Mouse (Mus musculus): ENCODE measurements around the gene Zfp628.
A peak's percentile ranks its signal among the peaks of the same experiment; 100 is the strongest.
"Not testable (repeated sequence)": the region's sequence is repeated elsewhere in the genome, so short reads cannot be mapped to it uniquely, and the experiment has no call there.

Gene Zfp628

DNA sequence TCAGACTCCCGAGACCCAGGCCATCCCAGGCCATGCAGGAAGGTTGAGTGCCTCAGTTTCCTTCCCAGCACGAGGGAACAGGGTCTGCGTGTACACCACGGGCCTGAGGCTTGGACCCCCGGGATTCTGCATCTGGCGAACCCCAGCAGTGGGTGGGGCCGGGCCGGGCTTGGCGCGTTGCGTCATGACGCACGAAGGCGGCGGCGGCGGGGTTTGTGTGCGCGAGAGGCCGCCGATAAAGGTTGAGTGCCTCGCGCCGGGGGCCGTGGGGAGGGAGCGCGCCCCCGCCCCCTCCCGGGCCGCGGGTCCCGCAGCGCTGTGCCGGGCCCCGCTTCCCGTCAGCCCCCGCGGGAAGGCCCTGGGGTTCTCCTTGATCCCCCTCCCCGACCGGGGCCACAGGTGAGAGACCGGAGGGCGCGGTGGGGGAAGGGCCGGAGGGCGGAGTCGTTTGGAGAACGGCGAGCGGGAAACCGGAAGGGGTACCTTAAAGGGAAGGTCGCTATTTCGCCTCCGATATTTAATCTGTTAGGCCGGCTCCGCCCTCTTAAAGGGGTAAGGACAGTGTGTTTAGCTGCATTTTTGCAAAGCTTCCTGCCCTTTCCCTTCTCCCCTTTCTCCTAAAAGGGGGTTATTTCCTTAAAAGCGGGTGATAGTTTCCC lies at the start of gene Zfp628:
TSS of gene Zfp628 (plus strand) at position 211 of the 659 bp plus-strand sequence.
- DNase-seq (ENCODE audit: low spot score) = peak; percentile 95

DNA sequence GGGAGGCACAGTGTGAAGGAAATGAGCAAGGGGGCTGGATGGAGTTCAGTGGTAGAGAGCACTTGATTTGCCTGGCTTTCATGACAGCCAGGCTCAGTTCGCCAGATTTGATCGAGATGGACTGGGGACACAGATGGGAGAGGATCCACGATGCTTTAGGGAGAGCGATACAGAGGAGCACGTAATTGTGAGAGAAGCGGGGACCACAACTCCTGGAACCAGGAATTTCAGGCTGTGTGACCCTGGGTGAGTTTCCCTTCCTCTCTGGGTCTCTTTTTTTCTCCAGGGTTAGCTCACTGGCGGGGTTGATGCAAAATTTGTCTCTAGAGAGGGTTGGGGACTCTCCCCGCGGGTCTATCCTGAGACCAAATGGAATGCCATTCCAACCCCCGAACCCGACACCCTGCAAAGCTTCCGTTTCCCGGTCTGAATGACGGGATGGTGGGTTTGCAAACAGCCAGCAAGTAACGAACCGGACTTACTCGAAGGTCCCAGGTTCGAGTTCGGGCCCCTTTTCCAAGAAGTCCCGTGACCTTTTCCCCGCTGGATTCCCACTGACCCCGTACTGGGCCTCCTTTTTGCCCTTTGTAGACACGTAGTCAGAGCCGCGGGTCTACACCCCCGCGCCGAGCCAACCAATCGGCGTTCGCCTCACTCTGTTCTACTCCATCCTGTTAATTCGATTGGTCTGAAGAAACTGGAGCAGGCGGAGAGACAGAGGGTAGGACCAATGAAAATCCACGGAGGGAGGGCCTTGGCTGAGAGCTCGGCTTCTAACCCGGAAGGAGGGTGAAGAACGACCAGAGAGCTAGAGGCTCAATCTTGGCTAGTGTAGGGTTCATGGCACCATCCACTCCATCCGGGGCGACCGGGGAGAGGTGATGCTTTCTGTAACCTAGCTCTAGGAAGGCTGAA lies 49.2 kb upstream of the Zfp628 start:
- DNase-seq (ENCODE audit: low spot score) = peak; percentile 90

DNA sequence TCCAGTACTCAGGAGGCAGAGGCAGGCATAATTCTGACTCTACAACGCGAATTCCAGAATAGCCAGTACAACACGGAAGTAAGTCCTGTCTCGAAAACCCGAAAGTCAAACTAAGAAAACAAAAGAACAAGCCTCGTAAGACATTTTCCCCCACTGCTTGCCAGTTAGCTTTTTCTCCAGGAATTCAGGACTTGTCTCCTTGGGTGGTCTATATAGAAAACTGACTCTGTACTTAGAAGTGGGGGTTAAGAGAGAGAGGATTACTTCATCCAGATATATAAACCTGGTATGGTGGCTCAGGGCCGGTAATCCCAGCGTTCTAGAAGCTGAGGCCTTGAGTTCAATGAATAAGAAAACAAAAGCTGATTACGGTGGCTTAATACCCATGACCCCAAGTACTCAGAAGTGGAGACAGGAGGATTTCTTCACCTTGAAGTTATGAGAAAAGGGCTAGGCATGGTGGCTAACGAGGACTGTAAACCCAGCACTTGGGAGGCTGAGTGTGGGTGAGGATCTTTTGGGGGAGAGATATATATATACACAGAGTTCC lies 48.3 kb upstream of the Zfp628 start:
- no peak for DNase-seq (ENCODE audit: low spot score)

DNA sequence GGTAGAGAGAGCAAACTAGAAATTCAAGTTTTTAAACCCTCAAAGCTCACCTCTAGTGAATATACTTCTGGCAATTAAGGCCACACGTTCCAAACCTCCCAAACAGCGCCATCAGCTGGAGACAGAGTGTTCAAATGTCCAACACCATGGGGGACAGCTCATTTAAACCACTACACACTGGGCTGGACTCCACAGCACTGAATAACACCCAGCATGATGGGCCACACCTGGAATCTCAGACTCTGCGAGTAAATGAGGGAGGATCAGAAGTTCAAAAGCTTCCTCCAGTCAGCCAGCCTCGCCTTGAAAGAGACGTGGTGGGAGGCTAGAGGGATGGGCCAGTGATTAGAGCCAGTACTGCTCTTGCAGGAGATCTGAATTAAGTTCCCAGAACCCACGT lies 44.9 kb upstream of the Zfp628 start, which contains the start of gene Isoc2b:
TSS of gene Isoc2b (minus strand) at position 126 of the 400 bp plus-strand sequence.
- DNase-seq (ENCODE audit: low spot score) = no peak

DNA sequence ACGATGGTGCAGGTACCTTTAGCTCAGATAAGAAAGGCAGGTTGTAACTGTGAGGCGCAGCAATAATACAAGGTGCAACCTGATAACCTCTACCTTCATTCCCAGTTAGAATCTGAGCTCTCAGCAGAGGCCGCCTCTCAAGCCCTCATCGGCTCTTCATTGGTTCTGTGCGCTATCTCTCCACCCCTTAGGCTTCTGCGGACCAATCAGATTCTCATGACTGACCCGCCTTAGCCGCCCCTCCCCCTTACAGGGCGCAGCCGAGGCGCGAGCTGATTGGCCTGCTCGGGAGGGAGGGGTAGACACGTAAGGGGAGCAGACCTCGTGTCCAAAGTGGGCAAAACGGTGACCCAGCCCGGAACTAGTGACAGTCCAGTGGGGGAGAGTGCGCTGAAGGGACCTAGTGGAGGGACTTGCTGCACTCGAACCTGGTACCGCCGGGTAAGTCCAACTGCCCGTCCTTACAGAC lies 38.2 kb upstream of the Zfp628 start, which contains the start of gene Isoc2a:
TSS of gene Isoc2a (plus strand) at position 401 of the 469 bp plus-strand sequence.
- DNase-seq (ENCODE audit: low spot score) = peak; percentile 72

DNA sequence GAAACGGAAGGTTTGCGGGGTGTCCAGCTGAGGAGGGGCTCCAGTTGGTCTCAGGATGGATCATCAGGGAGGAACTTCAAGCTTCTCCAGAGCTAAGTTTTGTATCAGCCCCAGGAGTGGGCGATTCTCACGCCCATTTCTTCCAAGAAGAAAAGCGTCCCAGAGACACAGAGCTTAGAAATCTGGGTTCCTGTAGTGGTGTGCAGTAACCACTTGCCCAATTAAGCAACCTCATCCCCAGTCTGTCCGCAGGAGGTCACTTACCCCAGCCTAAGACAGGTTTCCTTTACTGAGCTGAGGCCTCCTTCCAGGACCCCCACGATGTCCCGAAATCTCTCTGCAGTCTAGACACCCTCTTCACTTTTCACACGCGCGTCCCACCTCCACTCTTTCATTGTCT lies 37.8 kb upstream of the Zfp628 start:
- no peak for DNase-seq (ENCODE audit: low spot score)

DNA sequence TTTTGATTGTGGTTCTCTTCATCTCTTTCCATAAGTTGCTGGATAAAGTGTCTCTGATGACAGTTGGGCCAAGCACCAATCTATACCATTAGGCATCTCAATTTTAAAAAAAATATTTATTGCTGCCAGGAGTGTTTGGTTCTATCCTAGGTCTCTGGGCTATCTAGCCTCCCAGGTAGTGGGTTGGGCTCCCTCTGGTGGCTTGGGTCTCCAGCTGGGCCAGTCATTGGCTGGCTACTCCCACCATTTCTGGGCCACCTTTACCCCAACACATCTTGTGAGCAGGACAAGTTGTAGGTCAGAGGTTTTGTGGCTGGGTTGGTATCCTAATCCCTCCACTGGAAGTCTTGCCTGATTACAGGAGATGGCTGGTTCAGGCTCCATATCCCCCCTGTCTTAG lies 36.8 kb upstream of the Zfp628 start:
- DNase-seq (ENCODE audit: low spot score) = no peak

DNA sequence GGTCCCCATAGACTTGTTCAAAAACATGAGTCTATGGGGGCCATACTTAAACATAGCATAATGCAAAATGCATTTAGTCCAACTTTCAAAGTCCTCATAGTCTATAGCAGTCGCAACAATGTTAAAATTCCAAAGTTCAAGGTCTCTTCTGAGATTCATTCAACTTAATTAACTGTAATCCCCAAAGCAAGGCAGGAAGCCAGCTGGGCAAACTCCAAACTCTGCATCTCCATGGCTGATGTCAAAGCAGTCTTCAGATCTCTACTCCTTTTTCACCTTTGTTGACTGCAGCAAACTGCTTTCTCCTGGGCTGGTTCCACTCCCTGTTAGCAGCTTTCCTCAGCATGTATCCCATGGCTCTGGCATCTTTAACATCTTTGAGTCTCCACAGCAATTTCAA lies 36.0 kb upstream of the Zfp628 start:
- DNase-seq (ENCODE audit: low spot score) = not testable (repeated sequence)

DNA sequence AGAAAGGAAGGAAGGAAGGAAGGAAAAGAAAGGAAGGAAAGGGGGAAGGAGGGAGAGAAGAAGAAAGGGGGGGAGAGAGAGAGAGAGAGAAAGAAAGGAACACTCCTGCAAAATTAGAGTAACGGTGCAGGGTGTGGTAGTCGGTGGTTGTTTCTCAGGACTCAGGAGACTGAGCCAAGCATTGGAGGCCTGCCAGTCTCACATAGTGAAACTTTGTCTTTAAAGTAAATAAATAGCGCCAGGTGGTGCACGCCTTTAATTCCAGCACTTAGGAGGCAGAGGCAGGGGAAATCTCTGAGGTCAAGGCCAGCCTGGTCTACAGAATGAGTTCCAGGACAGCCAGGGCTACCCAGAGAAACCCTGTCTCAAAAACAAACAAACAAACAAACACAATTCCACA lies 28.3 kb upstream of the Zfp628 start:
- no peak for DNase-seq (ENCODE audit: low spot score)

DNA sequence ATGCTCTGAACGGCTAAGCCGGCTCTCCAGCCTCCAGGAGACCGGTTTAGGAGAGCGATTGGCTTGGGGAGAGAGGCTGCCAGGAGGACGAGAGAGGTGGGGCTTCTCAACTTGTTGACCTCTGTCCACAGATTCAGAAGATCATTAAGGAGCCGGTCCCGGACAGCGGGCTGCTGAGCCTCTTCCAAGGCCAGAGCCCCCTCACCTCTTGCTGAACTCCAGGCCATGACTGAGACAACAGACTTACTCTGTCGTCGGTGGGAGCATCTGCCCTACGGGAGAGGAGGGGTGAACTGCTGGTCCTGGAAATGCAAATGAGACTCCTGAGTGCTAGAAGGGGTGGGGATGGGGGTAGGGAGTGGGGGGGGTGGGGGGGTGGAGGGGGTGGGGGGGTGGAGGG lies 19.8 kb upstream of the Zfp628 start:
- DNase-seq (ENCODE audit: low spot score) = no peak

DNA sequence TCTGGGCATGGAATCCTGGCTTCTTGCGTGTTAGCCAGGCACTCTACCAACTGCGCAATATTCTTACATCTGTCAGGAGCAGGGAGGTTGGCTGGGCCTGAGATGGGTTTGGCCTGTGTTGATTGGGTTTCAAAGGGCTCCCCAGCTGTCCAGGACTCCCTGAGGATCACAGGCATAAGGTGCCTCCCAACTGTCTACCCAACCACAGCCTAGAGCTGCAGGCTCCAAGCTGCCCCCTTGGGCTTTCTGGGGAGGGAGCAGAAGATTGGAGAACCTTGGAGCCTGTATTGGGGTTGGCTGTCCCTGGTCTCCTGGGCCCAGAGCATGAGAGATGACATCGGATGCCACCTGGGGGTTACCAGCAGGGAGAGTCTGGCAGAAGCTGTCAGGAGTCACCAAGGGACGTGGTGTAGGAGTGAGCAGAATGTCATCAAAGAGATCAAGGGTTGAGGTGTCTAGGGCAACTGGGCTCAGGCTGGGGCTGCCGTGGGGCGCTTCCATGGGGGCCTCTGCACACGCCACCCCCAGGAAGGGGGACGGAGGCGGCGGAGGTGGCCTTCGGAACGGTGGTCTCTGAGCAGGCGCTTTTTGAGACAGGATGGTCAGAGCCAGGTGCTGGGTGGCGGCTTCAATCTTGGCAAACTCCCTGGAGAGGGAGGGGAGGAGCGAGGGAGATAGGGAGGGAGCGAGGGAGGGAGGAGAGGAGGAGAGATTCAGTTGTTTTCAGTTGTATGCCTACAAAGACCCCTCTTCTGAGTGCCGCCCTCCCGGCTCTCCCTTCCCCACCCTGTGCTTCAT lies 16.0 kb upstream of the Zfp628 start:
- no peak for DNase-seq (ENCODE audit: low spot score)

DNA sequence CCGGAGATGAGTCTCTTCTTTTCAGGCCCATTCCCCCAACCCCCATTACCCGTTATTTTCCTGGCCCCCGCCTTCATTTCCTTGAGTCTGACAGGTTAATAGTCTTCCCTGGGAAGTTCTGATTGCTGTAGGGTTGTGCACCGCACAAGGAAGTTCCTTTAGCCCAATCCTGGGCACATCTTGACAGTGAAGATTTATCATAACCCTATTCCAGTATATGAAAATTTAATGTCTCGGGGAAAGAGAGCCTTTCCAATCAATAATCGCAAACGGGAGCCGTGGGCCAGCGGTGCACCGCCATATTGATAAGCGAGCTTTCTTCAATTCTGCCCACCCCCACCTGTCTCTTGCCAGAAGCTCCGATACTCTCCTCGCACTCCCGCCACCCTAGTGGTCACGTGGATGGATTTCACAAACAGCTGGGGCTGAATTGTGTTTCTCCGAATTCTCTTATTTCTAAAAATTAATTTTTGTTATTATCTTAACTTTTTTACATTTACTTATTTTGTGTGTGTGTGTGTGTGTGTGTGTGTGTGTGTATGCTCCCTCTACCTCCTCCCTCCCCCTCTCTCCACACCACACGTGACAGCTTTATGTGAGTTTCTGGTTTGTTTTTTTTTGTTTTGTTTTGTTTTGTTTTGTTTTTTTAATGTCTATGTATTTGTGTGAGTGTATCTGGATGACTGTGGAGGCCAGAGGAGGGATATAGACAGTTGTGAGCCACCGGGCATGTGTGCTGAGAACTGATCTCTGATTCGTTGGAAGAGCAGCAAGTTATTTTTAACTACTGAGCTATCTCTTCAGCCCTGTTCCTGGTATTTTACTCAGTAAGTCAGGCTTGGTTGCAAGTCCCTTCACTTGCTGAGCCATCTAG lies 15.1 kb upstream of the Zfp628 start:
- DNase-seq (ENCODE audit: low spot score) = no peak

DNA sequence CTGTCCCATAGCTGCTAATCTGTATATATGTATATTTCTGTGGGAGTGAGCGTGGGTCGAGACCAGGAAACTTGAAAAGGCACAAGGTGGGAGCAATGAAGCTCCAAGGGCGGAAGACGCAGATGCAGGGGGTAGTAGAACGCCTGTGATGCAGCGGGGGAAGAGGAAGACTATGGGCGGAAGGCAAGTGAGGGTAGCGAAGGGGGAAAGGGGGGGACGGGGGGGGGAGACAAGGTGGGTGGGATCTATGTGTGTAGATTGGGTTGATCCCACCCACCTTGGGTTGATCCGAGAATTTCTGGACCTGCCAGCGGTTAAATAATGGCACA lies 14.5 kb upstream of the Zfp628 start:
- no peak for DNase-seq (ENCODE audit: low spot score)

DNA sequence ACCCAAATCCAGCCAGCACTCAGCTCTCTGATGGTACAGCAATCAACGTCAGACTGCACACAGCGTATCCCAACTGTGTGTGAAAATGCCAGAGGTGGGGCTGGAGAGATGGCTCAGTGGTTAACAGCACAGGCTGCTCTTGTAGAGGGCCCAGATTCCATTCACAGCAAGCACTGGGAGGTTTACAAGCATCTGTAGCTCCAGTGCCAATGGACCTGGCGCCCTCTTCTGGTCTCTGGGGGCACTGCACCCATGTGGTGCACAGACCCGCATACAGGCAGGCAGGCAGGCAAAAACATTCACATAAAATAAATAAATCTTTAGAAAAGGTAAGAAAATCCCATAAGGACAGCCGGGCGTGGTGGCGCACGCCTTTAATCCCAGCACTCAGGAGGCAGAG lies 13.8 kb upstream of the Zfp628 start:
- DNase-seq (ENCODE audit: low spot score) = no peak

DNA sequence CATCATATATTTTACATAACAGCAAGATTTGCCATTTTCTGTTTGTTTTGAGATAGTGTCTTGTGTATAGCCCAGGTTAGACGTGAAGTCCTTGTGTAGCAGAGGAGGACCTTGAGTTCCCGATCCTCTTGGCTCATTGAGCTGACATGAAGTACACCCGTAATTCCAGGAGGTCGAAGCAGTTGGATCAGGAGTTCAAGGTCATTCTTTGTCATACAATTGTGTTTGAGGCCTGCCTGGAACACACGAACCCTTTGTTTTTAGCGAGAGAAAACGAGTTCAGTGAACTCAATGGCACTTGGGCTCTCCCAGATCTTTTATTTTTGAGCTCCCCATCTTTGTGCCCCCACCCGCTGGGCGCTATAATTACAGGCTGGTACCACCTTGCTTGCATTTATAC lies 12.6 kb upstream of the Zfp628 start:
- DNase-seq (ENCODE audit: low spot score) = no peak

DNA sequence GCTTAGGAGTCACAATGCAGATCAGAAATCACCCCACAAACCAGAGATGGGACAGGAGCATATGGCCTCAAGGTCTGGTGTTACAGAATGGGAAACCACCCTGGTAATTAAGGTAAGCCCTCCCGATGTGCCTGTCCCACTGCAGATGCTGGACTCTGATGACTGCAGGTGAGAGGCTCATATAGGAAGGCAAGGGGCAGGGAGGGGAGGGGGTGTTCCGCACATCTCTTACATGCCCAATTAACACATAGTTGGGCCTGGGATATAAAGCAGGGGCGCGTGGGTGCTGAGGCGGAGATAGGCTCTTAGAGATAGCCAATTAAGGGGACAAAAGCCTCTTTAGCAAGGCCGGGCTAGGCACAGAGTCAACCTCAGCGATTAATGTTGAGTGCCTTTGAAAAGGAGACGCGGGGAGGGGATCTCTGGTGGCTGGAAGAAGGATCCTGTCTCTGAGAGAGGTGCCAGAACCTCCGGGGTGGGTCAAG lies 8.5 kb upstream of the Zfp628 start, which contains the start of gene Gm36210:
TSS of gene Gm36210 (minus strand) at position 51 of the 485 bp plus-strand sequence.
- no peak for DNase-seq (ENCODE audit: low spot score)

DNA sequence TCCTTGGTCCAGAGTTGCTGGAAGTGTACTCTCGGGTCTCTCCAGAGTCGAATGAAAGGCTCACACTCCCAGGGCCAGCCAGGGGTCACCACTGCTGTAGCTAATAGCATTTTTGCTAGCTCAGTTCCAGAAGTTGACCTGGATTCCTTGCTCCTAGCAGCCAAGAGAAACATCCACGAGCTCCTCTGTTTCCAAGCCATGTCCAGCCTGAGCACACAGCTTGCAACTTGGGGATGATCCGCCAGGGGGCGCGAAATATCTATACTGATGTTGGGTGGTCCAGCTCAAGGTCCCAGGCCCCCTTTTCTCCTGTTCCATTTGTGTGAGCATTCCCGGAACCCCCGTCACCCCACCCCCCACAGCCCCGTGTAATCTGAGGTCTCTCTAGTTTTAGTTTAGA lies 3.5 kb upstream of the Zfp628 start:
- DNase-seq (ENCODE audit: low spot score) = peak; percentile 58

DNA sequence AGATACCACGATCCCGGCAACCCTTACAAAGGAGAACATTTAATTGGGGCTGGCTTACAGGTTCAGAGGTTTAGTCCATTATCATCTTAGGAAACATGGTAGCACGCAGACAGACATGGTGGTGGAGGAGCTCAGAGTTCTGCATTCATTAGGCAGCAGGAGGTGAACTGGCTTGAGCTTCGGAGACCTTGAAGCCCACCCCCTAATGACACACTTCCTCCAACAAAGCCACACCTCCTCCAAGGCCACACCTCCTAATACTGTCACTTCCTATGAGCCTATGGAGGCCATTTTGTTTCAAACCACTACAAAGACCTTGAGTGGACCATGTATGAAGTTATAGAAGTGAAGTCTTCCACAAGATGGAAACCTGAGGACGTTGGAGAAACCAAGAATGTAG lies 2.8 kb upstream of the Zfp628 start:
- DNase-seq (ENCODE audit: low spot score) = no peak

DNA sequence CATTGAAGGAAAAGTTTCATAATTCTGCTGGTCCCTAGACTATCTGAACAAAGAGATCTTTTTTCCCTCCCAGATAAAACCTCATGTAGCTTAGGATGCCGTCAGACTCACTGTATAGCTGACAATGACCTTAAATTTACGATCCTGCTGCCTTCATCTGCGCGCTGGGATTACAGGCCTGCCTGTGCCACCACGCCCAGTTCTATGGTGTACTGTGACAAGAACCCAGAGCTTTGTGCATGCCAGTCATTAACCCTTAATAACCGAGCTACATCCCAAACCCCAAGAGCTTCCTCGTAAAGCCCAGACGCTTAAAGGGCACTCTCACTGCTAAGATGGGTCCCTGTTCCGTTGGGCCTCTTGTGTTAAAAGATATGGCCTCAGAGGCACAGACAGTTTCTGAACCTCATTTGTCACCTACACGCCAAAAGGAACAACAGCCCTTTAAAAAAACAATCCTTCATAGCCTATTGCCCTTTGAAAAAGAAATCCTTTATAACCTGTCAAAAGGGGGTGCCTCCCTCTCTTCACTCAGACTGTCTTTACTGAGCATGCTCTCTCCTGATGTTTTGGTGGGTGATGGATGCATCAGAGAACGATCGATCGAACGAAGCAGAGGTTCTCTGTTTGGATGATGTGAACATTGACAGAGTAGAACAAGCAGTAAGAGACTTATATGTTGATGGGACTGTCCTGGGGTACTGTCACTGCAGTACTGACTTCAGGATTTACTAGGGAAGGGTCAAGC lies 826 bp downstream of the Zfp628 start:
- DNase-seq (ENCODE audit: low spot score) = no peak

DNA sequence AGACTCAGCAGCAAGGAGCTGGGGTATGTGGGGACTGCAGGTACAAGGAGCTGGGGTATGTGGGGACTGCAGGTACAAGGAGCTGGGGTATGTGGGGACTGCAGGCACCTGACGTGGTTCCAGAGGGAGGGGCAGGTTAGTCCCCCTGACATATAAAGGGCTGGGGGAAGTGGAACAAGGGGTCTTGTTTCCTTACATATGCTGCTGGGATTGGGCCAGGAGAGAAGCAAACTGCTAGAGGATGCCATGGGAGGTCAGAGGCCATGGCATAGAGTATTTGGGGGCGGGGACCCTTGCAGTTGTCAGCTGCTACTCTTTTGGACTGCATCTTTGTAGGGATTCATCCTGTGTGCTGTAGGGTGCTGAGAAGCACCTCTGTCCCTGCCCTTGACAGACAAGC lies 2.5 kb downstream of the Zfp628 start:
- DNase-seq (ENCODE audit: low spot score) = no peak

Data from ovary, postnatal 14 days (tissue).